Mouse (Mus musculus) mouse trophoblast stem cell (cell line): ENCODE results near the gene Palm2.

Source experiments
- in situ Hi-C, 2 experiments: fragments of 300-500 bp; cut with MseI, MboI; formaldehyde crosslinking; loops; 2 replicates in 1 of 2; 3 replicates in 1 of 2; pipeline ENCODE4 v1.15.1; 2025

Palm2 gene

DNA sequence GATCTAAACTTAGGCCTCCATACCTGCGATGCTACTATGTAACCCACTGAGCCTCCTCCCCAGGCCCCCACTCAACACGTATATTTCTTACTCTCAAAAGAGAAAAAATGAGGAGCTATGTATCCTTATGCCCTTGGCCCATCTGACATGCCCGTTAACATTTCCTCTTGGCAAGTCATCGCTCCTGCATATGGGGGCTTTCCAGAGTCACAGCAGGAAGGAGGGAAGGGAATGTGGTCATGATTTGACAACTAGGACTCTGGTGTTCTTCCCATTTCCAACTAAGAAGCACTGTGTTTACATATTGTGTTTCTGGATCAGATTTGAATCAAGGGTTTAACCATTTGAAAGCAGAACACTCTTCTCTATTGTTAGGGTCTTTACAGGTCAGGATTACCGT lies 267.5 kb downstream of the Palm2 start:
- in situ Hi-C loops: no loop called here

DNA sequence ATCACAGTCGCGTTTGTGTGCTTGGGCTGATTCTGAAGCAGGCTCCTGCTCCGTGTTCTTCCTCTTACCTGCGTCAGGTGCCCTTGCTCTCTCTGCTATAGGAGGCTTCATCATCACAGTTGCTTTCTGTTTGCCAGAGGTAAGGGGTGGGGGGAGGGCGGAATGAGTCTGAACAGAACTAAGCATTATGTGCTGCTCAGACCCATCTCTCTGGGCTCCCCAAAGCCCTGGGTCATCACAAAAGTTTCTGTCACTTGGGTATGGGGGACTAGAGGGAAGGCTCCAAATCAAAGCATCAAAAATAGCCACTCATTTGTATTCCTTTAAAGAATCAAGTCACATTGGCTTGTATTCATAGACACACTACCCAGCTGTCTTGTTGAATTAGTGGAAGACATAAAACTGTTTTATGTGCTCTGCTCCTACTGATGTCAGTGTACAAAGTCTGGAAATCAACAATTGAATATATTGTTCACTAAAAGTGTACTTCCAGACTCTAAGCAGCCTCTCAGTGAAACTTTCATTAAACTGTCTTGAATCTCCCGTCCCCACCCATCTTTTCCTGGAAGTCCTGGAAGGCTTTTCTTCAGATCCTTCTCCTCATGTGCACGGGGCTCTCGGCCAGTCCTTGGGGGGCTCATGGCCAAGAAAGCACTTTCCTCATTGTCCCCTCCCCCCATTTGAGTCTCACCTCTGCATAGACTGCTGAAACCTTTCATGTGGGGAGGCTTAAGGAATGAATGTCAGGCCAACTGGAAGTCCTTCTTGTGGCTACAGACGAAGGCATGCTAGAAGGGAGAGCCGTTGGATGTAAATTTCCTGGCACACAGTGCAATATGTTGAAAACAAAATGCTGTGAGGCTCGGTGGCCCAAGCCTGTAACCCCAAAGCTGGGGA lies 269.8 kb downstream of the Palm2 start:
- in situ Hi-C loops: no loop called here

DNA sequence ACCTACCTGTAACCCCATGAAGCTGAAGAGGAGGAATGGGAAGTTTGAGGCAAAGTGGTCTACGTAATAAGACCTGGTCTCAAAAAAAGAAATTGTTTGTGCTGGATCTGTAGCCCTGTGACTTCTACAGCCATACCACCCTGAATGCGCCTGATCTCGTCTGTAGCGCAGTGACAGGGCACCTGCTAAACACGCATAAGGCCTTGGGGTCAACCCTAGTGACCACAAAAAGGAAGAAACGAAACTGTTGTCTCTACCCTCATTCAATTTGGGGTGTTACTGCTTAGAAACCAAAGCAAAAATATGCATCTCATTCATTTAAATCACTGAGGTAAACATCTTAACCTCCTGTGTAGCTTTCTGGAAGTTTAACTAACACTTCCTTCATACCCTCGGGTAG lies 270.5 kb downstream of the Palm2 start:
- in situ Hi-C loops: no loop called here

DNA sequence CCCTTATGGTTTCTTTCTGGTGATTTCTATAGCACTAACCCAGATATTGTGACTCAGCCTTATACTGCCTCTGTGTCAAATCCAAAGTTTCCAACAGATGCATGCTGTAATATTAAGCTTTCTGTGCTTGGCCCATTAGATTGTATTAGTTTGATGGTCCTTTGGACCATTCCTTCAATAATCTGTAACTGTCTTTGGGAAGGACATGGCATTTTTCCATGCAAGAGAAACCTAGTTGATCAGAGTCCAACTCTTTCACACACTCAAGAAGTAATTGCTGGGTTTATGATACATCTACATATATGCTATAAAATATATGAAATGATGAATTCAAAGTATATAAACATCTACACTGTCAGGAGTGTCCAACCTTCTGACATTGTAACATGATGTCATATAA lies 281.8 kb downstream of the Palm2 start:
- in situ Hi-C loops: no loop called here

DNA sequence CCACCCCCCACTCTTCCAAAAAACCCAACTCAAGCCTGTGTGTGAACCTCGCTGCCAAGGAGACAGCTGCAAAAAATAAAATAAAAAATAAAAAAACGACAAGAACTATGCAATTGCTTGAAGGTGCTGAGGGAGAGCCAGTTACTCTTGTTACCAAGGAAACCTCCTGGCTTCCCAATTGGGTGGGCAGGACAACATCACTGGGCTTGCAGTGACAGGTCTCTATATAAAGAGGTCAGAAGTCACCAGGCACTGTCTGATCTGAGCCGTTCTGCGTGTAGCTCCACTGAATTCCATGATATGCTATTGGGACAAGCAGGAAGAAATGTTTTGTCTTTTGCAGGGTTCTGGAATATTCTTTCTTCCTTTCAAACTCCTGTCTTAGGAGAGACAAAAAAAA lies 282.7 kb downstream of the Palm2 start:
- in situ Hi-C loops: no loop called here

DNA sequence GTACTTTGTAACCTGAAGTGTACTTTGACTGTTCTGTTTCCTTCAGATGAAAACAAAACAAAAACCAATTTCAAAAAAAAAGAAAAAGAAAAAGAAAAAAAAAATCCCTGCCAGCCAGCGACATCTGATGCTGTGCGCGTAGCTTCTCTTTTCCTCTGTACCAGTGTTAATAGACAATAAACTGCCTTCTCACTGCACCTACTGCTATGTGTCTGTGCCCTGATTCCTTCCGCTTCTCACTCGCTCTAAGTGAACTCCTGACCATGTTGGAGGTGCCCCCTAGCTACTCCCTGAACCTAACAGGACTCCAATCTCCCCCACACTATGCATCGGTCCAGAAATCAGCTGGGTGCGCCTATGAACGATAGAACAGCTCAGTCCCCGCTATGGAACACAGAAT lies 283.3 kb downstream of the Palm2 start, which contains the start of gene Akap2:
Gene Akap2 (plus strand): TSS at position 304 of the 400 bp plus-strand sequence.
- in situ Hi-C loops: no loop called here

DNA sequence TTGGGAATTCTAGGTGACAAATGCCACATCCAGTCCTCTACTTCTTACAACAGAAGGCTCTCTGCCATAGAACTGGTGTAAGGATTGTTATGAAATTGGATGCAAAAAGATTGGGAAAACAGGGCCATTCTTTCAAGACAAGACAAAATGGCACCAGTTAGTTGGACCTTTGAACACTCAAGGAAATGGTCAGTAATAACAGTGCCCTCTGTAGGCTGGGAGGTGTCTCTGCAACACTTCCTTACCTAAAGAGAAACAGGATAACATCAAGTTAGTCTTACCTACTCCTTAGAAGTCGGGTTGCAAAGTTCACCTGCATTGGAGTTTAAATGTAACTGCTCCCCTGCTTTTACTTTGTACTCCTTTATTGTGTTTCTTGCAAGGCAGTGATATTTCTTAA lies 285.3 kb downstream of the Palm2 start:
- in situ Hi-C loops: no loop called here

DNA sequence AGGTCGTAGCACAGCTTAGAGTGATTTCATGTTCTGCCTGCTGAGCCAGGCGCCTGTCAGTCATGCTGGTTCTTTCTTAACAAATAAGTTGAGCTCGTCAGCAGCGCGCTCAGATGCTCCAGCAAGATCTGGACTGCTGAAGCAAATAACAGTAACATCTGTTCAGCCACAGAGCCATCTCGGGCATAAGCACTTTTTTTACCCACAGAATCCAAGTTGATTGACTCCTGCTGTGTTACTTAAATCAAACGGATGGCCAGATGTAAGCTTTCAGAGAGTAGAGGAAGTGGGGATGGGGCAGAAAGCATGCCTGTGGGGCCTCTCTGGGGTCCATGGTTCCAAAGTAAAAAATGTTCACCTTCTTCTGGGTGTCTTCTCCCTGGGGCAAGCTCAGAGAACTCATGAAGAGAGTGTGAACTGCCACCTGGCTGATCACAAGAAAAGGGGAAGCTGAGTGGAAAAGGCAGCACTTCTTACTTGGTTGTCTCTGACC lies 286.9 kb downstream of the Palm2 start:
- in situ Hi-C loops: no loop called here

DNA sequence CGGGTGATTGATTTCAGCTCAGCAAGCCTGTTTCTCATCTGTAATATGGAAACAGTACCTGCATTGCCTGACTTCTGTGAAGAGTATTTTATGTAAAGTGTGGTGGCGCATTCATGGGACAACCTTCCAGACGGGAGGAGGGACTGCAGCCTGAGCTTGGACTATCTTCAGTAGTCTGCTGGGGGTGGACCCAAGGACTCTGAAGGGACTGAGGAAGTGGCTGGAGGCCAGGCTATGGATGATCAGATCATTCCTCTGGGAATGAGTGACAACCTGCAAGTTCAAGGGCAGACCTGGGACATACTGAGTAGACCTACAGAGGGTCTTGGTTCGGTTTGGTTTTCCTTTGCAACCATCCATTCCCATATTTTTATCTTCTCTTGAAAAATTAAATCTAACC lies 288.2 kb downstream of the Palm2 start:
- in situ Hi-C loops: no loop called here

DNA sequence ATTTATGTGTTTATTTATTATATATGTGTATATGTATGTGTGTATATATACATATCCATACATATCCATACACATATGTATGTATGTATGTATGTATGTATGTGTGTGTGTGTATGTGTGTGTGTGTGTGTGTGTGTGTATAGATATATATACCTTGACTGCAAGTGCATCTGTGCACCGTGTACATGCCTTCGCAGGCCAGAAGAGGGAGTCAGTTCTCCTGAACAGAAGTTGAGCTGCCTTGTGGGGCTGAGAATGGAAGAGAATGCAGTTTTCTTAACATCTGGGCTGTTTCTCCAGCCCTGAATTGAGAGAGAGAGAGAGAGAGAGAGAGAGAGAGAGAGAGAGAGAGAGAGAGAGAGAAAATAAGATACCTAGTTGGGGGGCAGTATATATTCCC lies 289.6 kb downstream of the Palm2 start:
- in situ Hi-C loops: no loop called here

DNA sequence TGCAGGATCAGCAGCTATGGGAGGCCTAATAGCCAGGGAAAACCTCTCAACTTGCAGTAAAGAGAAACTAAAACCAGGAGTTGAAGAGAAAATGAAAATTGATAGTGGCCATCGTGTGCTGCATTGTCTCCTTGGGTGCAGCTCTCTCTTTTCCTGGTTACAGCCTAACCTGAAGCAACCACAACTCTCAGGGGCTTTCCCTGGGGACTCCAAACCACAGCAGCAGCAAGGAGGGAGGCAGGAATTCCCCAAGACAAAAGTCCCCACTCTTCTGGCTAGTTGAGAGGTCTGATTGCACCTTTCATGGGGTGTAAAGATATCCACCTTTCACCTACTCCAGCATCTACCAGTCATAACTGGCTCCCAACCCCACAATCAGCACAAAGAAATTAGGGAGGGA lies 291.5 kb downstream of the Palm2 start:
- in situ Hi-C loops: no loop called here

DNA sequence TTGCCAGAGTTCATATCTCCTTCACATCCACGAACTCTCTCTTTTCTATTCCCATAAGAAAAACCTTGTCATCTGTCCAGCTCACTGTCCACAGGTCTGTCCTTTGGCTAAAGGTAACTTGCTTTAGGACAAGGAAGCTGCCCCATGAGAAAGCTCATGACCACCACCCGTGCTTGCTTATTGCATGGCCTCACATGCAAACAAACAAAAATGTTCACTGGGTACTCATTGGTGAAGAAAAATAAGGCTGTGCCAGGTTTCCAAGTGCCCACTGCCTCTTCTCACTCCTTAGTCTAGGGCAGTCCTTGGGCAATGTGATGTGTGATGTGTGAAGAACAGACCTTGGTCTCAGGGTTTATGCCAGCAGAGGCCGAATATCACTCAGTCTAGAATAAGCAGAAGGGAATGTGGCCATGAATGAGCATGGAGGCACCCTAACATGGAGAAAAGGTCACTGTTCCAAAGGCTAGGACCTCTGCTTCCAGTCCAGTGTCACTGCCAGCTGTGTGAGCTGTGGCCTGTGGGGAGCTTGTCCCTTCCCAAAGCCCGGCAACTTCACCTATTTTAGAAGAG lies 294.6 kb downstream of the Palm2 start:
- in situ Hi-C loops: no loop called here

DNA sequence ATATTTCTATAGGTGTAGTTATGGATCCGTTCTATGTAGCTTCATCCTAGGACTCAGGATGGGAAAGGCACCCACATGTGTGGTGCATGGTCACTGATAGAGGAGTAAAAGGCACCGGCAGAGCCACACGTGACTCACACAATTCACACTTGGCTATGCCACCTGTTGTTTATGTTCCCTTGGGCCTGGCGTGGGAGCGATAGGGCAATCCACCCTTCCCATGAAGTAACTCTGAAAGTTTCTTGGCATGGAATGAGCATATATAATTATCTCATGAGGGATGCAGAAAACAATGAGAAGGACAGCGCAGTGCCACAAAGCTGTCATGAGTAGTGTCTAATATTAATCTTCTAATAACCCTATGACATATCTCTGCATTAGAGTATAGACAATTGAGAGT lies 296.0 kb downstream of the Palm2 start:
- in situ Hi-C loops: no loop called here

DNA sequence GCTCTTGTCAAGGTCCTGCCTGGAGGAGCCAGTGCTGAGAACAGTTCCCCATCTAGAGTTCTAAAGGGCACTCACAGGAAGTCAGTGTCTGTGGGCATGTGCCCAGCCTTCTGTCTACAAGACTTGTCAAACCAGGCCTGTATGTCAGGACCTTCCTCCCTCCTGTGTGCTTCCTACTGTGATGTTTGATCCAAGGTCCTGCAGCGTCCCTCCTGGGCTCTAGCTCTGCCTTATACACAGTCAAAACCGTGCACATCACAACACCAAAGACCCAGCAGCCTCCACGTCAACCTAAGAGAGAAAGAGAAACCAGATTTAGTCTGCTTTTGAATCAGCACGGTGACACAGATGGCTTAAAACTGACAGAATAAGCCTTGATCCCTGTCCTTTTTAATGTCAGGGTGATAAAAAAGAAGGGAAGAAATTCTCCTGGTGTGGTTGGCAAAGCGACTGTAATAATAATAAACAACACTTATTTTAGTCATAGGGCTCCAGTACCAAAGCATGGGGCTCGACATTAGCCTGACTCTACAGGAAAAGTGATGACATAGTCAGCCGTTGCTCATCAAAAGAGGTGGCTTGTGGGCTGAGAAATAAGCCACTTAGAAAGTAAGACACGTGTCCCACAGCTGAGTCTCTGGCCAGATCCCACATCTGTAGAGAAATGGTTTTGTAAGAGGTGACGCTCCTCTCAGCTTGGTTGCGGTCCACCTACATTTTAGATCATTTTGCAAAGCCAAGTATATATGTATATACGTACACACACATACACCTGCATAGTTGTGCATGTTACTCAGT lies 297.0 kb downstream of the Palm2 start:
- in situ Hi-C loops: no loop called here

DNA sequence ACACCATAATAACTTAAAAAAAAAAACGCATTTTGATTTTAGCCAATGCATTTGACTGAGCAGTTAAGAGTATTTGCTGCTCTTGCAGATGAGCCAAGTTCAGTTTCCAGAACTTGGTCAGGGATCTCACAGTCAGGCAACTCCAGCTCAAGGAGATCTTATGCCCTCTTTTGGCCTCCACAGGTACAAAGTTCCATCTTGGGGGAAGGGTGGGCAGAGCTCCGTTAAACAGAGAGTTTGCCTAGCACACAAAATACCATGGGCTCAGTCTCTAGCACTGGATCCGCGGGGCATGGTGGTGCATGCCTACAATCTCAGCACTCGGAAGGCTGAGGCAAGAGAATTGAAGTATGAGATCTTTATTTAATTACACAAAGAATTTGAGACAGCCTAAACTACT lies 298.3 kb downstream of the Palm2 start:
- in situ Hi-C loops: no loop called here

DNA sequence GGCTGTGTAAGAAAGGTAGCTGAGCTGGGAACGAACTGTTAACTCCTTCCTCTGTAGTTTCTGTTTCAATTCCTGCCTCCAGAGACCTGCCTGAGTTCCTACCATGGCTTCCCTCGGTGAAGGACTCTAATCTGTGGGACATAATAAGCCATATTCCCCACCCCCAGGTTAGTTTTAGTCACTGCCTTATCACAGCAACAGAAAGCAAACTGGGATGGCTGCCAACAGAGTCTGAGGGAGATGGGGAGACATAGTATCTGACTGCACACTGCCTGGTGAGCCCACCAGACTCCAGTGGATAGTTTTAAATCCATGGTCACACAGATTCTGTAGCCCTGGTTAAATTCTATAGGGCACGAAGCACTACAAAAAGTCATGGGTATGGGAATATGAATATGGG lies 299.4 kb downstream of the Palm2 start:
- in situ Hi-C loops: no loop called here

DNA sequence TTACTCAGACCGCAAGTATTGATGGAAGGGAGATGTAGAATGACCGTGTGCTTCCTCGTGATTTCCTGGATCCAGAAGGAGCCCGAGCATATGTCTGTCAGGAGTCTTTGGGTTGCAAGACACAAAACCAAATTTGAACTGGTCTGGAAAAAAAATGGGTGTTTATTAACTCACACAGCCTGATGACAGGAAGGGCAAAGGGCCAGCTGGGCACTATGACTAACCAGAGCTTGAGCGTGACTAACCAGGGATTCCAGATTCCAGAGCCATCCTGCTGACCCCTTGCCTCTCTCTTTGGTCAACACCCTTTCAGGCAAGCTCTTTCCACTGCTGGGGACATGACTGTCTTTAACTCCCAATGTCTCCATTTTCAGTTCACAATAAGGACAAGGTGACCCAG lies 301.4 kb downstream of the Palm2 start:
- in situ Hi-C loops: no loop called here

DNA sequence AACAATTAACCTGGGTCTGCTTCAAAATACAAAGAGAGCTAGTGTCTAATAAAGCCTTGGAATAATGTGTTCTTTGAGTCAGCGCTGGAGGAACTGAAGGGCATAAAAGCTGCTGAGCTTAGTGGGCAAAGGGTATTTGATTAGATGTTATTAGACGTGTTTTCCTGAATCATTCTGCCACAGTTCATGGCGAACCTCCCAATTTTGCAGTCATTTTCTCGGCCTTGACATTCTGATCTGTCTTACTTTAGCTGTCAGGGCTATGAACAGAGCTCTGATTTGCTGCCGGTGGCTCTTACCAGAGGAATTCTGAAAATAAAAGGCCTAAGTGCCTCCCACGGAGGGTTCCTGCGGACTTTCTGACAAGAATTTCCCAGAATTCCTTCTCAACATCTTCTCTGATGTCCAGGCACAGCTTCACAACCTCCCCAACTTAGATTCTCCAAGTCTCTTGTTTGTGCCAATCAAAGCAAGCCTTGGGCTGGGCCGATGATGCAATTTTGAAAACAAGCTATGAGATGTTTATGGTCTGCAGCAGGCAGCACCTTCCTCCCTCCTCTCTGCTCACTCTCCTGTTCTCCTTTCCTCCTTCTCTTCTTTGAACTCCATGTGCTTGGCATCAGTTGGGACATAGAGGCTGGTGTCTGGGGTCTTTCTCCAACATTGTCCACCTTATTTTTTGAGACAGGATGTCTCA lies 305.0 kb downstream of the Palm2 start:
- in situ Hi-C loops: no loop called here

DNA sequence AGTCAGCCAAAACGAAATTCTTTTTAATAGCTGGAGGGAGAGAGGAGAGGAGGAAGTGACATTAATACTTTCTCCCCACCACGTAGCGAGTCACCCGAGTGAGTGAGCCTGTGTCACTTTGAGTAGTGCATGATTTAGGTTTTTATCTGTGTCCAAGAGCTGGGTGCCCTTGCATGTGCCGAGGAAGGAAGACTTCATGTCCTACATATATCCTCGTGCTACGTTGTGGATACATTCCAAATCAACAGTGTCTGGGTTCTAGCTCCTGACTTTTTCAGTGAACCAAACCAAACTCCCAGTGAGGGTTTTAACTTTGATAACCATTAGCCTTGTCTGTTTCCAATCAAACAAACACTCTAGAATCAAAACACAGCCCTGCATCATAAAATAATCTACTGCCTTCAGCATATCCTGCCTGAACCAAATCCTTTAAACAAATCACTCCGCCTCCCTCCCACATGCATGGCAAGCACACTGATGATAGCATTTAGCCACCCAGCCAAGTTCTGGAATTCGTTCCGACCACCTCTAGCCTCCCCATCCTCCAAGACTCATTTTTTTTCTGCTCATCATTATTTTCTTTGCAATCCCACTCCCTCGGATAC lies 309.4 kb downstream of the Palm2 start:
- in situ Hi-C loops: no loop called here

DNA sequence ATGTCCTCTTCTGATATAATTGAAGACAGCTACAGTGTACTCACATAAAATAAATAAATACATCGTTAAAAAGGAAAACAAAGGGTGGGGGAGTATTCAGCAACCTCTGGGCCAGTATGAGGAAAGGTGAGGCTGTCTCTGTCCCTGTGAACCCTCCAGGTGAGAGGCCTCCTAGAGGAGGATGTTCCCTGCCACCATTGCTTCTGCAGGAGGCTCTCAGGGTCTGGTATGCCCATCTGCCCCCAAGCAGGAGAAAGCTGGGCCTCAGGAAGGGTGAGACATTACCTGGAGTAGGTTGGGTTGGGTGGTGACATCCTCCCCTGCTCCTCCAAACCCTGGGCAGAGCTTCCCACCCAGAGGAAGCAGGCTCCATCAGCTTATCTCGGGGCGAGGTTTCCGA lies 316.6 kb downstream of the Palm2 start:
- in situ Hi-C loops: no loop called here

DNA sequence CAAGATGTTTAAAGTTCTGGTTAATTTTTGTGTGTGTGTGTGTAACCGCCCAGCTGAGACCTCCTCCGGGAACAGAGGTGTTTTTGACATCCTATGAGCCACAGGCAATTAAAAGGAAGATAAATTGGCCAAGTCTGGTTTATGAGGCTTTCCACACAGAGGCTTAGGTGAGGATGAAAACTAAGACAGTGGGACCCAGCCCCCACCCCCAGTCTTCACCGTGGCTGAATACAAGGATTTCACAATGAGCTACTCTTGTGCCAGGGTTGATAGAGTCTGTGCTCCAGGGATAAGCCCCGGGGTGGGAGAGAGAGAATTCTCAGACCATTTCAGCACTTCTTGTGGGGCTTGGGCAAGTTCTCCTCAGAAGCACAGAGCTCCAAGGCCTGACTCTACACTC lies 317.0 kb downstream of the Palm2 start:
- in situ Hi-C loops: no loop called here
